Mouse (Mus musculus) C2C12 (cell line): ENCODE measurements around the gene Prdx2.

Source experiments
- CTCF ChIP-seq: IDR thresholded peaks from one replicate; pipeline ENCODE4 v1.5.1; 2011; ENCODE audit not compliant: control insufficient read depth, insufficient read depth, insufficient read length
- MAX ChIP-seq: IDR thresholded peaks from one replicate; pipeline ENCODE4 v1.6.1; 2011; ENCODE audit warnings: mild to moderate bottlenecking, control low read depth
- USF1 ChIP-seq: IDR thresholded peaks from one replicate; pipeline ENCODE4 v1.6.1; 2011; ENCODE audit warnings: low read depth, mild to moderate bottlenecking, control low read depth, moderate library complexity

DNA sequence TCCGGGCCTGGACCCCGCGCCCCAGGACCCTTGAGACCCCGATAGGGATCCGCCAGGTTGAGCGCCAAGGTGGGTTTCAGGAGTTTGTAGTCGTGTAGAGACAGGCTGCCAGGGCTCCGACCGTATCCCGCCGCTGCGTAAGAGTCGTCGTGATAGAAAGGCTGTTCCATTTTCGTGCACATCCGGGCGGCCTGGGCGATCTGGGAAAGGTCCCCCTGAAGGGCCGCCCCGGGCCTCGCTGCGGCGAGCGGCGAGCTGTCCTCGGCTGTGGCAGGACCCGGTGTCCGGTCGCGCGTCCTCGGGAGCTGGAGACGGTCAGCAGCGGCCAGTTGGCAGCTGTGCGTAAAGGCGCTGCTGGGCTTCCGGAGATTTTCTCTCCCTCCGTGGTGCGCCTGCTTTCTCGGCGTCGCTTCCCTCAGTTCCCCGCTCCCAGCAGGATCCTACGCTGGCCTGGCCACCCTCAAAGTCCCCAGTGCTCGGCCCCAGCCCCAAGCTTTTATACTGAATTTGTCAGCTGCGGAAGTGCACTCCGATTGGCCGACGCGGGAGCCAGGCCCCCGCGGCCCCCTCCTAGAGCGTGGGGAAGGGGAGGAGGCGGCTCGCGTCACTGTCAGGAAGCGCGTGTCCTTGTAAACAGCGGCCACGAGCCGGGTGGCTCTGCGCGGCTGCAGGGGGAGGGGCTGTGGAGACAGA lies 9.0 kb downstream of the Prdx2 start, which contains the start of gene Junb:
- TF ChIP-seq USF1 (no peak), CTCF (no peak), MAX (peak; percentile 99)
